Mouse (Mus musculus): ENCODE data around the gene Cygb.
"Not testable (repeated sequence)": the region's sequence is repeated elsewhere in the genome, so short reads cannot be mapped to it uniquely, and the experiment has no call there.

The Cygb gene

GRCm38 (mm10) chr11:116619561-116619960 is 34.6 kb downstream of the Cygb start:
- in situ Hi-C loops (cut with MboI, MseI), result no loop called here

- in situ Hi-C loops (cut with MboI, MseI), result no loop called here
Observed at GRCm38 (mm10) chr11:116619156-116619555, 35.0 kb downstream of the Cygb start.

- in situ Hi-C loops (cut with MboI, MseI), result no loop called here
Observed at GRCm38 (mm10) chr11:116618666-116619065, 35.4 kb downstream of the Cygb start.

GRCm38 (mm10) chr11:116617641-116618040 is 36.5 kb downstream of the Cygb start:
- in situ Hi-C loops (cut with MboI, MseI), result no loop called here

- in situ Hi-C loops (cut with MboI, MseI), result no loop called here
Observed at GRCm38 (mm10) chr11:116616438-116617118, 37.5 kb downstream of the Cygb start.

GRCm38 (mm10) chr11:116615735-116616437 is 38.2 kb downstream of the Cygb start:
- in situ Hi-C loops (cut with MboI, MseI), result no loop called here

- in situ Hi-C loops (cut with MboI, MseI), result no loop called here
Observed at GRCm38 (mm10) chr11:116613234-116613633, 40.9 kb downstream of the Cygb start.

GRCm38 (mm10) chr11:116612554-116612953 is 41.6 kb downstream of the Cygb start:
- in situ Hi-C loops (cut with MboI, MseI), result no loop called here

GRCm38 (mm10) chr11:116611883-116612282 is 42.2 kb downstream of the Cygb start:
- in situ Hi-C loops (cut with MboI, MseI), result no loop called here

GRCm38 (mm10) chr11:116611168-116611567 is 42.9 kb downstream of the Cygb start:
- in situ Hi-C loops (cut with MboI, MseI), result not testable (repeated sequence)

GRCm38 (mm10) chr11:116609965-116610630 is 44.0 kb downstream of the Cygb start:
- in situ Hi-C loops (cut with MboI, MseI), result no loop called here

GRCm38 (mm10) chr11:116607717-116608116 is 46.4 kb downstream of the Cygb start:
- in situ Hi-C loops (cut with MboI, MseI), result no loop called here

- in situ Hi-C loops (cut with MboI, MseI), result no loop called here
Observed at GRCm38 (mm10) chr11:116604097-116604496, 50.0 kb downstream of the Cygb start.

GRCm38 (mm10) chr11:116603339-116603738 is 50.8 kb downstream of the Cygb start:
- in situ Hi-C loops (cut with MboI, MseI), result no loop called here

GRCm38 (mm10) chr11:116602043-116602442 is 52.1 kb downstream of the Cygb start:
- in situ Hi-C loops (cut with MboI, MseI), result no loop called here

GRCm38 (mm10) chr11:116601166-116601565 is 52.9 kb downstream of the Cygb start:
- in situ Hi-C loops (cut with MboI, MseI), result no loop called here

- in situ Hi-C loops (cut with MboI, MseI), result no loop called here
Observed at GRCm38 (mm10) chr11:116599230-116599629, 54.9 kb downstream of the Cygb start.

GRCm38 (mm10) chr11:116598193-116598592 is 55.9 kb downstream of the Cygb start:
- in situ Hi-C loops (cut with MboI, MseI), result no loop called here

- in situ Hi-C loops (cut with MboI, MseI), result no loop called here
Observed at GRCm38 (mm10) chr11:116596766-116597165, 57.3 kb downstream of the Cygb start.
